Mouse (Mus musculus) cerebellum, adult 11-12 months (tissue): ENCODE data around the gene Akr1c19.
"Not testable (repeated sequence)": the region's sequence is repeated elsewhere in the genome, so short reads cannot be mapped to it uniquely, and the experiment has no call there.

Source experiments
- DNase-seq: peaks from one replicate; pipeline ENCODE4 v3.0.0; 2022

Gene Akr1c19

GRCm38 (mm10) chr13:4228441-4228840 lies at the start of gene Akr1c19:
Gene Akr1c19 (plus strand): TSS chr13:4228700.
- DNase-seq, result no peak

GRCm38 (mm10) chr13:4181321-4181720 lies 47.2 kb upstream of the Akr1c19 start:
- not testable (repeated sequence) for DNase-seq

DNA sequence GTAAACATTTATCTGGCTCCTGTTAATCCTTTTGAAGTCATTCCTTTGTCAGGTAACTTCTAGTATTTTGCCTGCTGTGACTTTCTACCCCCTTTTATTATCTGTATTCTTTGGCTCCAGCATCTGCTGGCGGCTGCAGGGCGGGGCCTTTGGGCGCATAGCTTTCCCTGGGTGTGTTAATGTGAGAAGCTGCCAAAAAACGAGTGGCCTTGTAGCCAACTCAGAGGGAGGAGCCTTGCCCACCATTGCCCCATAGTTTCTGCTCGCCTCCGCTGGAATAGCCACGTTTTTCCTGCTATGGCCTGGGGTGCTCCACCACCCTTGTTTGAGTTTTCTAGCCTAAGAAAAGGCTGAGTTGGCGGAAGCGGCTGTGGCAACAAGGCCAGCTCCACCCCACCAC lies 45.4 kb upstream of the Akr1c19 start:
- DNase-seq, result no peak

DNA sequence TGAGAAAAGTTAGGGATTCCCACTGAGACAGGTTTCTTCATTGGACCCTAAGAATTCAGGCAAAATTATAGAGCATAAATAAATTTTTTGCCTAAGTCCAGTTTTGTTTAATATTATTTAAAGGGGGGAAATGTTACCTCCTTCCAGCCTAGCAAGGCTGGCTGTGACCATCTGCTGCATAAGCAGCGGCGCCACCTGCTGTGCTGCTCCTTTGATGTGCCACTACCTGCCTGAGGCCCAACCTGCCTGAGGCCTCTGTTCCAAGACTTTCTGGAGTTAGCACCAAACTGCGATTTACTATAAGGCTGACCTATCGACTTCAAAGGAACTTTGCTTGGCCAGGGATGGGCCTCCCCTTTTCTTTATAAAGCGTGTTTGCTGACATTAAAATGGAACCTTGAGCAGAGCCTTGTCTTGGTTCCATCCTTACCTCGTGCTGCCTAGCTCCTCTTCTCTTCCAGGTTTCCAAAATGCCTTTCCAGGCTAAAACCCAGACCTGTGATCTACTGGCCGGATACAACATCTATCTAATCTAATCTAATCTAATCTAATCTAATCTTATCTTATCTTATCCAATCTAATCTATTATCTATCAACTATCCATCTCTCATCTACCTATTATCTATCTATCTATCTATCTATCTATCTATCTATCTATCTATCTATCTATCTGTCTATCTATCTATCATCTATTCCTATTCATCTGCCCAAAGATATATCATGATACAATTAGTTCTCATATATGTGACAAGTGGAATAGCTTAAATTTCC lies 41.7 kb upstream of the Akr1c19 start:
- DNase-seq, result not testable (repeated sequence)

DNA sequence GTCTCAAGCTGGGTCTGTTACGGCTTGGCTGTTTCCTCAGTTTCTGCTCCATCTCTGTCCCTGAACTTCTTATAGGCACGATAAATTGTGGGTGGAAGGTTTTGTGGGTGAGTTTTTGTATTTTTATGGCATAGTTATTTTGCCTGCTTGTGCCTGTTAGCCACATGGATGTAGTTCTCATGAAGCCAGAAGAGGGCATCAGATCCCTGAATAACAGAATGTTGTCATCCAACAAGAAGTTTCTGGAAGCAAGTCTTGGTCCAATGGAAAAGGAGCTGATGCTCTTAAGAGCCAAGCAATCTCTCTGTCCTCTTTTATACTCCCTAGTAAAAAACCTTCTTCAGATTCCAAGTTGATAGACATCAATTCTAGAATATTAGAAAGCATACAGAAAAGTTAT lies 40.3 kb upstream of the Akr1c19 start:
- no peak for DNase-seq

DNA sequence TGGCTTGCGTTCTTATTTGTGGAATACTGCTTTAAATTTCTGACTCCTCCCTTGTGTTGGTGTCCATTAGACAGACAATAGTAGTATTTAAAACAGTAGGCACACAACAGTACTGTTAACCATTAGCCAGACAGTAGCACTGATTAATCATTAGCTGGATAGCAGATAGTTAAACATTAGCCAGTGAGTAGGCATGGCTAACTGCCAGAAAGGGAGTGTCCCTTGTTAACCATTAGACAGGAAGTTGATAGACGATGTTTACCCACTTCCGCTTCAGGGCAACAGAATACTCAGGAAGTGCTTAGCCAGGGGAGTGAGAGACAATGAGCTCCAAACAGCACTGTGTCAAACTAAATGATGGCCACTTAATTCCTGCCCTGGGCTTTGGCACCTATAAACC lies 37.6 kb upstream of the Akr1c19 start, which contains the start of gene Akr1c13:
TSS of gene Akr1c13 (plus strand) at position 247 of the 400 bp plus-strand sequence.
- no peak for DNase-seq

DNA sequence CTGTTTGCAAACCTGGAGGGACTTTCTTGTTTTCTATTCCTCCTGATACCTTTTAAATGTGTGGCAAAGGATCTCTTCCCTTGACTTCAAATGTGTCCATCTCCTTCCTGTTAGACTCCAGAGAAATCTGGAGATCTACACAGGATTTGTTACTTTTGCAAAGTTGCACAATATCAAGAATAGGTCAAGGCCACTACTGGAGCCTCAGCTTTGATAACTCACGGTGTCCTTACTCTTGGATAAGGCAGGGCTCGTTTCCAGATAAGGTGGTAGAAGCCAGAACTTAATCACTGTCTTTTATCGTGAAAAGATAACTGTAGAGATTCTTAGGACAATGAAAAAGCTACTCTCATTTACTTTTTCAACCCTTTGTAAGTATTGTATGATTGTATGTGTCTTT lies 36.0 kb upstream of the Akr1c19 start:
- no peak for DNase-seq

DNA sequence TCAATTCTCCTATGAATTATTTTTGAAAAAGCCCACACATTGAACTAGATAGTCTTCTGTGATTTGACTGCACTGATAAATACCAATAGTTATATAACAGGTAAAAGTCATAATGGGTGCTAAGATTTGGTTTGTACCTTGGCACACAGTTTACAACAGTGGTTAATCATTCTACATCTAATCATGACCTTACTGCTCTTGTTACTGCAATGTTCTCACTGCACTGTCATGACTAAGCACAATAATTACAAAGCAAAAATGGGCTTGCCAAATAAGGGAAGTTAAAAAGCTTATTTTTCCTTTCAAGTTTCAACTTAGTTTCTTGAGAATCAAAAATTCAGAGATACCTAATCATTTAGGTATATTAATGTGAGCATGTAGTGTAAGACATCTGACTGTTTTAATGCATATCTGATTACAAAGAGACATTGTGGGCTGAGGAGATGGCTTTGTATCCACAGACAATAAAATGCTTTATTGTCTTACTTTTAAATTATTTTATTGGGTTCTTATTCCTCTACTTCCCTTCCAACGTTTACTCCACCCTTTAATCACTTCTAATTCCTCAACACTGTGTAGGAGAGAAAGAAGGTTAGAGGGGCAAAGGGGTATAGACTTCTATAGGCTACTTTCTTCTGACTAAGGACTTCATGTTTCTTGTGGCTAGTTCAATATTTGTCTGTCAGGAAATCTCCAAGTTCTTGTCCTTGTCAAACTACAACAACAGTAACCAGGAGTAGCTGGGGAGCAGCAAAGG lies 22.2 kb upstream of the Akr1c19 start:
- DNase-seq, result no peak

GRCm38 (mm10) chr13:4211560-4212299 lies 16.8 kb upstream of the Akr1c19 start:
- no peak for DNase-seq

DNA sequence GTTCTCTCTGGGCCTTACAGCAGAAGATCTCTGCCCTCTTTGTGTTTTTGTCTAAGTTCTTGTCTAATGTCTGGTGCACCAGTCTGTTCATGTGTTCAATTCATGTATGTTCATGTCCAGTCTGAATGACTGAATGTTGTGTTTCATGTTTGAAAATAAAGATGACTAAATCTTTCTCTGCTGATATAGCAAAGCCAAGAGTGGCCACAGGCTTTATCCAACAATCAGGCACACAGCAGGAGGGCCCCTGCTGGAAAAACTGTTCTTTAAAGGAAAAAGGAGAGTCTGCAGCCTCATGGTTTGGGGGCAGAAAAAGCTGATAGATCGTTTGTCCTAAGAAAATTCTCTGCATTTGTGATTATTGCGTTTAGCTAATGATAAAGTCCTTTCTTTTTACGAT lies 16.2 kb upstream of the Akr1c19 start:
- no peak for DNase-seq

DNA sequence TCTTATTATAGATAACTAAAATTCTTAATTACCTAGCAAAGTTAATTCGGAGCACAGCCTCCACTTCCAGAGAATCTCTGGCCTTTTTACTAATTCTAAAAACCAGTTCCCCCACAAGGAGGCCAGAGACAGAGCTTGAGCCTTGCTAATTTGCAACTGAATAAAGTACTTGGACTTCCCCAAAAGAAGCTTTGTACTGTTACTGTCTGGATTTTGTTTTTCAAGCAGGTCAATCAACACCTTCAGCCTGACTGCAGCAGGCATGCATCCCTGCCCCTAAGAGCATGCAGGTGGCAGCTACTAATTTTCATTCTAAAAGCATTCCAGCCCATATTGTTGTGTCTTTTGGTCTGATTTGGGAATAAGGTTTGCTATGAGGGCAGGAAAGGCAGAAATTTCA lies 13.0 kb upstream of the Akr1c19 start:
- not testable (repeated sequence) for DNase-seq

GRCm38 (mm10) chr13:4230841-4231623 lies 2.5 kb downstream of the Akr1c19 start:
- DNase-seq, result no peak

DNA sequence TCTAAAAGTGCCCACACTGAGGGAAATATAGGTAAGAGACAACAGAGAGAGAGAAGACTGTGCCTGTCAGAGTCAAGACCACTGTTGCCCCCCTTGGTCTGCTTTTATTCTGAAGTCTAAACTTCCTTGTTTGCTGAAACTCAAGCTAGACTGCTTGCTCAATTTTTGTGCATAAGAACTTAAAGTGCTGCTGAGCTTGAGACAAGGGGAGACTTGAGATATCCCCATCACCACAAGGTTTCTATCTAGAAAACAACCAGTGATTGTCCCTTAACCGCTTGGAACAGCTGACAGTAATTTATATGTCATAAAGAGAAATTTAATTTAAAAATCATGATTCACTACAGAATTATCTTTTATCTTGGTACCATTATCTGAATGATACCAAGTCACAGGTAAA lies 4.6 kb downstream of the Akr1c19 start:
- DNase-seq, result no peak

GRCm38 (mm10) chr13:4233536-4234172 lies 5.2 kb downstream of the Akr1c19 start:
- DNase-seq, result no peak

GRCm38 (mm10) chr13:4244861-4245559 lies 16.5 kb downstream of the Akr1c19 start:
- DNase-seq, result no peak

GRCm38 (mm10) chr13:4249347-4249746 lies 20.8 kb downstream of the Akr1c19 start:
- no peak for DNase-seq

DNA sequence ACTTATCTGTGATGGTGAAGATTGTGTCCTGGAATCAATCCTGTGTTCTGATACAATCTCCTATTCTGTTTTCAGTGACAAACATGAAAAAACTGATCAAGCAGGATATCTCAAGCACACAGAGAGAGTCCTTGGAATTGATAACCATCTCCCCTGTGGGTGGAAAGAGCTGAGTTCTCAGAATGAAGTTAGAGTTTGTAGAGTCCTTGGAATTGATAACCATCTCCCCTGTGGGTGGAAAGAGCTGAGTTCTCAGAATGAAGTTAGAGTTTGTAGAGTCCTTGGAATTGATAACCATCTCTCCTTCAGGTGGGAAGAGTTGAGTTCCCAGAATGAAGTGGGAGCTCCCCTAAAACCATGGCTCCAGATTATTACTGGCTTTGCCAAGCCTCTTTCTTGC lies 28.4 kb downstream of the Akr1c19 start:
- DNase-seq, result not testable (repeated sequence)

DNA sequence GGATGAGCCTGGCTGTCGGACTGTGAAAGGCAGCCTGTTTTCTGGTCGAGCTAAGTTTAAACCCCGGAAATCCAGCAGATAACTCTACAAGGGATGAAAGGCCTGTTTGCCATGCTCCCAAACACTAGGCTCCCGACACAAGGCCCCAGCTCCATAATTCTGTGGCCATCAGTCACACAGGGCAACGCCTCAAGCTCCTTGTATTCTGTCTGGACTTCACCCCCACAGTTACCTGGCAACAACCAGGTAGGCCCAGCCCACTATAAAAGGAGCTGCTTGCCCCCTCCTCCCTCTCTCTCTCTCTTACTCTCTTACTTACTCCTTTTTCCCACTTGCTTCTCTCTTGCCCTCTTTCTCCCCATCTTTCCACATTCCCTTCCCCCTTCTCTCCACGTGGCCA lies 28.8 kb downstream of the Akr1c19 start:
- DNase-seq, result no peak

DNA sequence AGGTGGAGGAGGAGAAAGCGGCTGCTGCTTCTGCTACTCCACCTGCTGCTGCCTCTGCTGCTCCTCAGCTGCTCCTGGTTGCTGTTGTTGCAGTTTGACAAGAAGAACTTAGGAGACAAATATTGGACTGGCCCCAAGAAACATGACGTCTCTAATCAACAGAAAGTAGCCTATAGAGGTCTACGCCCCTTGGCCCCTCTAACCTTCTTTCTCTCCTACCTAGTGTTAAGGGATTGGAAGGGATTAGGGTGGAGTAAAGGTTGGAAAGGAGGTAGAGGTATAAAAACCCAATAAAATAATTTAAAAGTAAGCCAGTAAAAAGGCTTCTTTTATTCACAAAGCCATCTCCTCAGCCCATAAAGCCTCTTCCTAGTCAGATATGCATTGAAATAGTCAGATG lies 36.1 kb downstream of the Akr1c19 start:
- no peak for DNase-seq

DNA sequence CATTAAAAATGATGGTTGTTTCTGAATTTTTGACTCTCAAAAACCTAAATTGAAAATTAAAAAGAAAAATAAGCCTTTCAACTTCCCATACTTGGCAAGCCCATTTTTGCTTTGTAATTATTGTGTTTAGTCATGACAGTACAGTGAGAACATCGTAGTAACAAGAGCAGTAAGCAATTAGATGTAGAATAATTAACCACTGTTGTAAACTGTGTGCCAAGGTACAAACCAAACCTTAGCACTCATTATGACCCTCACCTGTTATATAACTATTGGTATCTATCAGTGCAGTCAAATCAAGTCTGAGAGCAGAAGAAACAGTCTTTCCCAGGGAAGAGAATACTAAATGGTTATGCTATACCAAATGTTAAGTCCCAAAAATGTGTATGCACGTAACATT lies 36.5 kb downstream of the Akr1c19 start:
- DNase-seq, result no peak

DNA sequence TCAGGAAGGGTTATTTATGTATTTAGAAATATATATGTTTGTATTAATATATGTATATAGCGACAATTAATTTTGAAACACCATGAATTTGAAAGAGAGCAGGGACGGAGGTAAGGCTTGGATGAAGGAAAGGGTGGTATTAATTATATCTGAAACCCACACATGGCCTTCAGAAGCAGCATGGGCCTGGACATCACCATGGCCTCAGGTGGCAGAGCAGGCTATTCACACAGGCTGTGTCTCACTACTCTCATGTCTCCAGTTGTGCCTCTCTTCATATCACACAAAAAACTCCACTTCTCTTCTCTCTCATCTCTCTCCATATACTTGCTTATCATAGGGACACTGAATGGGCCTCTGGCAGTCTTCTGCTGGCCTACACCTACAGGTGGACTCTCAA lies 37.0 kb downstream of the Akr1c19 start:
- not testable (repeated sequence) for DNase-seq

DNA sequence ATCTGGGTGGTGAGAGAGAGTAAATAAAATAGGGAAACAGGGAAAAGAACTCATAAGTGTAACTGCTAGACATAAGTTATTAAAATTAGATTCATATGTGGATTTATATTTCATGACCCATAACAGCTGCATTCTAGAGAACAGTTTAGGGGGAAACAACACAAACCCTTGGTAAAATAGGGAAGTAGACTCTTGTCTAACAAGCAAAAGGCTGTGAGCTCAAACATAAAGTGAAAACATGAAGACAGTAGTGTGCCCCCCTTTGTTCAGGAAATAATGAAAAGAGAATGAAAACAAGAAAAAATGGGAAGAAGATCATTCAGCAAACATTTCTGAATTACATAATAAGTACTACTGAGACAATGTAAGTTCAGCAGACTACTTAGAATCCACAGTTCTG lies 42.4 kb downstream of the Akr1c19 start:
- DNase-seq, result no peak
